Mouse (Mus musculus) lung, embryonic 14.5 days (tissue): ENCODE results near the gene 5730409E04Rik. TPM values are rescaled to one million over a fixed set of nuclear protein-coding genes. Genes with fewer than 3 reads are reported as not detected.

Source experiments
- ATAC-seq: fragments of 200-750 bp; cut with Nextera tagmentation; 2 replicates; pipeline ENCODE4 v1.8.0; 2017; ENCODE audit warnings: mild to moderate bottlenecking, moderate TSS enrichment, moderate library complexity; ENCODE audit not compliant: insufficient read depth
- DNase-seq: peaks from one replicate; pipeline ENCODE4 v3.0.0-alpha.2; 2015
- H3K27ac ChIP-seq: fragments of 300-500 bp; sonication (generic); 2 replicates; pipeline ENCODE4 v1.5.1; 2014; ENCODE audit warnings: low read depth, mild to moderate bottlenecking, moderate library complexity
- H3K27me3 ChIP-seq: fragments of 300-500 bp; sonication (generic); 2 replicates; pipeline ENCODE4 v1.6.1; 2014; ENCODE audit warnings: low read length, control low read depth; ENCODE audit not compliant: insufficient read depth
- H3K36me3 ChIP-seq: fragments of 300-500 bp; sonication (generic); 2 replicates; pipeline ENCODE4 v1.6.1; 2014; ENCODE audit warnings: control low read depth; ENCODE audit not compliant: insufficient read depth
- H3K4me1 ChIP-seq: fragments of 300-500 bp; sonication (generic); 2 replicates; pipeline ENCODE4 v1.6.1; 2014; ENCODE audit warnings: antibody characterized with exemption, control low read depth; ENCODE audit not compliant: insufficient read depth
- H3K4me2 ChIP-seq: fragments of 300-500 bp; sonication (generic); 2 replicates; pipeline ENCODE4 v1.6.1; 2014; ENCODE audit warnings: mild to moderate bottlenecking
- H3K4me3 ChIP-seq: fragments of 300-500 bp; sonication (generic); 2 replicates; pipeline ENCODE4 v1.5.1; 2014; ENCODE audit warnings: low read depth, low read length
- H3K9ac ChIP-seq: fragments of 300-500 bp; sonication (generic); 2 replicates; pipeline ENCODE4 v1.6.1; 2014
- H3K9me3 ChIP-seq: fragments of 300-500 bp; sonication (generic); 2 replicates; pipeline ENCODE4 v1.6.1; 2016; ENCODE audit warnings: low read depth, low read length, control low read depth
- CTCF ChIP-seq: IDR thresholded peaks from 2 replicates; pipeline ENCODE4 v1.5.1; 2016; ENCODE audit warnings: antibody characterized with exemption, low read depth
- WGBS: fragments of 180-500 bp; shearing (Covaris S2); extraction: QIAGEN DNeasy Blood & Tissue Kit; methylation state at CpG from one replicate; pipeline ENCODE4 v1.1.7; 2014; 5-methylcytosine and 5-hydroxymethylcytosine counted together
- polyA plus RNA-seq: library from polyadenylated mRNA; unstranded; fragments of >200 nt; fragmentation: Nextera tagmentation; extraction: Ambion mirVana; gene quantifications from 2 replicates; pipeline ENCODE4 v1.2.1, GENCODE M21; 2014

5730409E04Rik gene
- 2.7 and 3.2 TPM in 2 replicates for polyA plus RNA-seq

GRCm38 (mm10) chr4:126609606-126610181 is at the start of gene 5730409E04Rik:
Gene 5730409E04Rik, plus strand, starts transcription at chr4:126609818.
- H3K27me3 ChIP-seq, result no peaks in the 10 kb centered on the region
- peak within 1 kb of the TSS; percentile 71 for H3K4me2 ChIP-seq
- peak within 1 kb of the TSS; percentile 48 for H3K27ac ChIP-seq
- H3K36me3 ChIP-seq, result peaks cover 7% of the 10 kb centered on the region; the same call in 1 of the 2 replicates
- no peaks in the 10 kb centered on the region for H3K9me3 ChIP-seq
- peak within 1 kb of the TSS; percentile 83 for H3K9ac ChIP-seq
- under 1% methylated on average over 48 of the region's 48 CpGs for WGBS
- no peaks in the 10 kb centered on the region for H3K4me1 ChIP-seq
- DNase-seq (peak; percentile 80), ATAC-seq (peak; percentile 96)
- no peak for TF ChIP-seq CTCF
- peak within 1 kb of the TSS; percentile 60 for H3K4me3 ChIP-seq

- H3K9ac ChIP-seq, result no peak overlapping the region
- DNase-seq (no peak), ATAC-seq (no peak)
- no peaks in the 10 kb centered on the region for H3K9me3 ChIP-seq
- no peaks in the 10 kb centered on the region for H3K27me3 ChIP-seq
- 86% methylated on average over 6 of the region's 6 CpGs for WGBS
- no peak overlapping the region for H3K4me2 ChIP-seq
- peaks cover 79% of the 10 kb centered on the region for H3K36me3 ChIP-seq
- no peak overlapping the region for H3K27ac ChIP-seq
- H3K4me3 ChIP-seq, result no peak overlapping the region
- H3K4me1 ChIP-seq, result no peaks in the 10 kb centered on the region
- TF ChIP-seq CTCF, result no peak
These were observed 45.8 kb upstream of the 5730409E04Rik start for GRCm38 (mm10) chr4:126563798-126564197.

GRCm38 (mm10) chr4:126567243-126567642 is 42.4 kb upstream of the 5730409E04Rik start:
- H3K9me3 ChIP-seq, result no peaks in the 10 kb centered on the region
- no peak overlapping the region for H3K27ac ChIP-seq
- no peak overlapping the region for H3K4me3 ChIP-seq
- no peaks in the 10 kb centered on the region for H3K27me3 ChIP-seq
- no peak for TF ChIP-seq CTCF
- H3K4me2 ChIP-seq, result no peak overlapping the region
- H3K9ac ChIP-seq, result no peak overlapping the region
- ATAC-seq, result no peak
- no peaks in the 10 kb centered on the region for H3K4me1 ChIP-seq
- no peak for DNase-seq
- peaks cover 72% of the 10 kb centered on the region for H3K36me3 ChIP-seq
- WGBS, result 92% methylated on average over 4 of the region's 4 CpGs

- WGBS, result 92% methylated on average over 3 of the region's 3 CpGs
- no peaks in the 10 kb centered on the region for H3K27me3 ChIP-seq
These were observed 39.8 kb upstream of the 5730409E04Rik start for GRCm38 (mm10) chr4:126569783-126570182.

GRCm38 (mm10) chr4:126576281-126576680 is 33.3 kb upstream of the 5730409E04Rik start:
- WGBS, result 88% methylated on average over 5 of the region's 5 CpGs
- no peak for ATAC-seq

More at GRCm38 (mm10) chr4:126569783-126570182, 39.8 kb upstream of the 5730409E04Rik start:
- H3K4me3 ChIP-seq, result no peak overlapping the region
- no peak overlapping the region for H3K9ac ChIP-seq
- ATAC-seq, result no peak
- H3K4me2 ChIP-seq, result no peak overlapping the region
- no peaks in the 10 kb centered on the region for H3K9me3 ChIP-seq
- H3K36me3 ChIP-seq, result peaks cover 74% of the 10 kb centered on the region
- no peak for DNase-seq
- no peaks in the 10 kb centered on the region for H3K4me1 ChIP-seq
- no peak overlapping the region for H3K27ac ChIP-seq
- TF ChIP-seq CTCF, result no peak

GRCm38 (mm10) chr4:126577920-126578319 is 31.7 kb upstream of the 5730409E04Rik start:
- ATAC-seq (no peak), DNase-seq (no peak)
- WGBS, result 79% methylated on average over 3 of the region's 3 CpGs
- no peak overlapping the region for H3K4me2 ChIP-seq
- H3K9ac ChIP-seq, result no peak overlapping the region
- TF ChIP-seq CTCF, result no peak
- H3K4me3 ChIP-seq, result no peak overlapping the region
- no peaks in the 10 kb centered on the region for H3K27me3 ChIP-seq
- H3K27ac ChIP-seq, result no peak overlapping the region
- peaks cover 98% of the 10 kb centered on the region for H3K36me3 ChIP-seq
- no peaks in the 10 kb centered on the region for H3K4me1 ChIP-seq
- H3K9me3 ChIP-seq, result no peaks in the 10 kb centered on the region

More at GRCm38 (mm10) chr4:126576281-126576680, 33.3 kb upstream of the 5730409E04Rik start:
- H3K36me3 ChIP-seq, result peaks cover 100% of the 10 kb centered on the region
- H3K4me3 ChIP-seq, result no peak overlapping the region
- no peak overlapping the region for H3K4me2 ChIP-seq
- no peaks in the 10 kb centered on the region for H3K9me3 ChIP-seq
- H3K27me3 ChIP-seq, result no peaks in the 10 kb centered on the region
- no peak overlapping the region for H3K27ac ChIP-seq
- no peak for TF ChIP-seq CTCF
- H3K9ac ChIP-seq, result no peak overlapping the region
- no peaks in the 10 kb centered on the region for H3K4me1 ChIP-seq
- DNase-seq, result no peak

GRCm38 (mm10) chr4:126579077-126579476 is 30.5 kb upstream of the 5730409E04Rik start:
- Histone ChIP-seq H3K4me3 (no peak overlapping the region), H3K36me3 (peaks cover 98% of the 10 kb centered on the region), H3K4me1 (no peaks in the 10 kb centered on the region), H3K27me3 (no peaks in the 10 kb centered on the region), H3K9me3 (no peaks in the 10 kb centered on the region), H3K9ac (no peak overlapping the region), H3K27ac (no peak overlapping the region), H3K4me2 (no peak overlapping the region)
- ATAC-seq (no peak), DNase-seq (no peak)
- WGBS, result 76% methylated on average over 2 of the region's 2 CpGs
- no peak for TF ChIP-seq CTCF
